Mouse (Mus musculus) CD4-positive, CD25-positive, alpha-beta regulatory T cell, adult 2 months (primary cell): Measurements from ENCODE around the gene Sh3rf1.
A peak's percentile ranks its signal among the peaks of the same experiment; 100 is the strongest.

Experiments
- DNase-seq: peaks from one replicate; pipeline ENCODE4 v3.0.0-alpha.2; 2012; ENCODE audit warnings: low read depth, low spot score

Sh3rf1 gene

GRCm38 (mm10) chr8:61321780-61322179, 98.1 kb downstream of the Sh3rf1 start:
- DNase-seq: peak; percentile 37

GRCm38 (mm10) chr8:61322462-61322861, 98.8 kb downstream of the Sh3rf1 start:
- no peak for DNase-seq

GRCm38 (mm10) chr8:61324363-61324914, 100.8 kb downstream of the Sh3rf1 start:
- no peak for DNase-seq

- no peak for DNase-seq
Measured at GRCm38 (mm10) chr8:61325014-61325715, 101.5 kb downstream of the Sh3rf1 start.

GRCm38 (mm10) chr8:61326281-61326680, 102.6 kb downstream of the Sh3rf1 start:
- no peak for DNase-seq

- no peak for DNase-seq
Measured at GRCm38 (mm10) chr8:61327333-61327732, 103.7 kb downstream of the Sh3rf1 start.

GRCm38 (mm10) chr8:61339629-61340028, 116.0 kb downstream of the Sh3rf1 start:
- peak; percentile 10 for DNase-seq

GRCm38 (mm10) chr8:61340283-61340984, 116.8 kb downstream of the Sh3rf1 start:
- DNase-seq: no peak

GRCm38 (mm10) chr8:61341587-61342441, 118.1 kb downstream of the Sh3rf1 start:
- DNase-seq: no peak

GRCm38 (mm10) chr8:61342473-61343026, 118.9 kb downstream of the Sh3rf1 start:
- DNase-seq: no peak

GRCm38 (mm10) chr8:61344435-61344834, 120.8 kb downstream of the Sh3rf1 start:
- no peak for DNase-seq

GRCm38 (mm10) chr8:61346941-61347340, 123.3 kb downstream of the Sh3rf1 start:
- DNase-seq: no peak

- peak; percentile 13 for DNase-seq
Measured at GRCm38 (mm10) chr8:61347526-61347925, 123.9 kb downstream of the Sh3rf1 start.

GRCm38 (mm10) chr8:61348029-61348428, 124.4 kb downstream of the Sh3rf1 start:
- DNase-seq: no peak

GRCm38 (mm10) chr8:61348518-61348917, 124.8 kb downstream of the Sh3rf1 start:
- DNase-seq: no peak

- no peak for DNase-seq
Measured at GRCm38 (mm10) chr8:61350443-61350842, 126.8 kb downstream of the Sh3rf1 start.

GRCm38 (mm10) chr8:61351638-61352037, 128.0 kb downstream of the Sh3rf1 start:
- no peak for DNase-seq

GRCm38 (mm10) chr8:61355503-61355902, 131.8 kb downstream of the Sh3rf1 start:
- no peak for DNase-seq

GRCm38 (mm10) chr8:61359004-61359403, 135.3 kb downstream of the Sh3rf1 start:
- DNase-seq: peak; percentile 72

GRCm38 (mm10) chr8:61359851-61360272, 136.2 kb downstream of the Sh3rf1 start:
- peak; percentile 27 for DNase-seq

GRCm38 (mm10) chr8:61360362-61360761, 136.7 kb downstream of the Sh3rf1 start:
- DNase-seq: no peak
